Mouse (Mus musculus) kidney, embryonic 14.5 days (tissue): ENCODE measurements around the gene Preb. TPM values are rescaled to one million over a fixed set of nuclear protein-coding genes. Genes with fewer than 3 reads are reported as not detected.
A peak's percentile ranks its signal among the peaks of the same experiment; 100 is the strongest.

Source experiments
- ATAC-seq: fragments of 200-750 bp; cut with Nextera tagmentation; 2 replicates; pipeline ENCODE4 v1.8.0; 2017; ENCODE audit warnings: moderate number of reproducible peaks, mild to moderate bottlenecking, moderate TSS enrichment, moderate library complexity; ENCODE audit not compliant: low FRiP score, low TSS enrichment
- H3K27ac ChIP-seq: fragments of 300-500 bp; sonication (generic); 2 replicates; pipeline ENCODE4 v1.5.1; 2014; ENCODE audit warnings: low read depth, mild to moderate bottlenecking, low read length, moderate library complexity, mixed read lengths
- H3K27me3 ChIP-seq: fragments of 300-500 bp; sonication (generic); 2 replicates; pipeline ENCODE4 v1.6.1; 2014; ENCODE audit warnings: mild to moderate bottlenecking, low read length; ENCODE audit not compliant: control insufficient read depth, insufficient read depth
- H3K36me3 ChIP-seq: fragments of 300-500 bp; sonication (generic); 2 replicates; pipeline ENCODE4 v1.6.1; 2014; ENCODE audit warnings: low read length, mixed read lengths; ENCODE audit not compliant: control insufficient read depth, insufficient read depth
- H3K4me1 ChIP-seq: fragments of 300-500 bp; sonication (generic); 2 replicates; pipeline ENCODE4 v1.6.1; 2014; ENCODE audit warnings: low read length, mixed read lengths; ENCODE audit not compliant: control insufficient read depth, insufficient read depth
- H3K4me2 ChIP-seq: fragments of 300-500 bp; sonication (generic); replicated peaks from 2 replicates; pipeline ENCODE4 v1.6.1; 2014; ENCODE audit warnings: low read depth, mild to moderate bottlenecking, low read length
- H3K4me3 ChIP-seq: fragments of 300-500 bp; sonication (generic); 2 replicates; pipeline ENCODE4 v1.5.1; 2014; ENCODE audit warnings: mild to moderate bottlenecking, low read length
- H3K9ac ChIP-seq: fragments of 300-500 bp; sonication (generic); 2 replicates; pipeline ENCODE4 v1.6.1; 2014; ENCODE audit warnings: low read depth, mild to moderate bottlenecking, low read length, moderate library complexity
- H3K9me3 ChIP-seq: fragments of 300-500 bp; sonication (generic); 2 replicates; pipeline ENCODE4 v1.6.1; 2016; ENCODE audit warnings: low read length; ENCODE audit not compliant: control insufficient read depth
- WGBS: fragments of 180-500 bp; shearing (Covaris S2); extraction: QIAGEN DNeasy Blood & Tissue Kit; methylation state at CpG from one replicate; pipeline ENCODE4 v1.1.7; 2014; 5-methylcytosine and 5-hydroxymethylcytosine counted together
- polyA plus RNA-seq: library from polyadenylated mRNA; unstranded; fragments of >200 nt; fragmentation: Nextera tagmentation; extraction: Ambion mirVana; gene quantifications from 2 replicates; pipeline ENCODE4 v1.2.1, GENCODE M21; 2014

The Preb gene
- polyA plus RNA-seq, 1 experiment from 2014 or later, result 97.6 TPM

GRCm38 (mm10) chr5:30915456-30915855, 44.7 kb downstream of the Preb start:
- peaks cover 39% of the 10 kb centered on the region for H3K36me3 ChIP-seq
- H3K4me2 ChIP-seq, result peak overlapping the region; percentile 61
- peak; percentile 4; the same call in 1 of the 2 replicates for ATAC-seq
- 44% methylated on average over 9 of the region's 9 CpGs for WGBS
- H3K9ac ChIP-seq, result peak overlapping the region; percentile 74
- no peaks in the 10 kb centered on the region for H3K27me3 ChIP-seq
- peaks cover 47% of the 10 kb centered on the region for H3K4me1 ChIP-seq
- H3K27ac ChIP-seq, result peak overlapping the region; percentile 96; the same call in 1 of the 2 replicates
- H3K9me3 ChIP-seq, result no peaks in the 10 kb centered on the region
- H3K4me3 ChIP-seq, result peak overlapping the region; percentile 60

- ATAC-seq, result no peak
- Histone ChIP-seq H3K27me3 (no peaks in the 10 kb centered on the region), H3K27ac (peak overlapping the region; percentile 96; the same call in 1 of the 2 replicates), H3K9me3 (no peaks in the 10 kb centered on the region), H3K9ac (peak overlapping the region; percentile 74), H3K4me1 (peaks cover 50% of the 10 kb centered on the region), H3K36me3 (peaks cover 33% of the 10 kb centered on the region), H3K4me2 (peak overlapping the region; percentile 61), H3K4me3 (peak overlapping the region; percentile 60)
- 59% methylated on average over 6 of the region's 6 CpGs for WGBS
Observed at GRCm38 (mm10) chr5:30914849-30915248, 45.3 kb downstream of the Preb start.

GRCm38 (mm10) chr5:30914101-30914635, 46.0 kb downstream of the Preb start:
- H3K9me3 ChIP-seq, result no peaks in the 10 kb centered on the region
- no peaks in the 10 kb centered on the region for H3K27me3 ChIP-seq
- H3K4me1 ChIP-seq, result peaks cover 54% of the 10 kb centered on the region
- peaks cover 26% of the 10 kb centered on the region for H3K36me3 ChIP-seq
- WGBS, result 42% methylated on average over 7 of the region's 7 CpGs
- H3K27ac ChIP-seq, result peak overlapping the region; percentile 96
- peak overlapping the region; percentile 61 for H3K4me2 ChIP-seq
- peak overlapping the region; percentile 60 for H3K4me3 ChIP-seq
- H3K9ac ChIP-seq, result peak overlapping the region; percentile 74
- ATAC-seq, result no peak

GRCm38 (mm10) chr5:30913060-30913841, 46.9 kb downstream of the Preb start, which contains the start of gene Emilin1:
TSS of gene Emilin1 (plus strand) at chr5:30913402.
- H3K27ac ChIP-seq, result peak within 1 kb of the TSS; percentile 96
- no peaks in the 10 kb centered on the region for H3K9me3 ChIP-seq
- H3K4me1 ChIP-seq, result peaks cover 63% of the 10 kb centered on the region
- WGBS, result 11% methylated on average over 11 of the region's 13 CpGs
- H3K36me3 ChIP-seq, result peaks cover 18% of the 10 kb centered on the region
- no peaks in the 10 kb centered on the region for H3K27me3 ChIP-seq
- ATAC-seq, result peak; percentile 75
- H3K4me3 ChIP-seq, result peak within 1 kb of the TSS; percentile 60
- H3K9ac ChIP-seq, result peak within 1 kb of the TSS; percentile 74
- peak within 1 kb of the TSS; percentile 61 for H3K4me2 ChIP-seq

GRCm38 (mm10) chr5:30912156-30912555, 48.0 kb downstream of the Preb start:
- peaks cover 63% of the 10 kb centered on the region for H3K4me1 ChIP-seq
- H3K27me3 ChIP-seq, result no peaks in the 10 kb centered on the region
- H3K9me3 ChIP-seq, result no peaks in the 10 kb centered on the region
- peaks cover 7% of the 10 kb centered on the region for H3K36me3 ChIP-seq
- 71% methylated on average over 5 of the region's 5 CpGs for WGBS
- no peak overlapping the region for H3K4me2 ChIP-seq
- no peak for ATAC-seq
- H3K4me3 ChIP-seq, result no peak overlapping the region
- peak overlapping the region; percentile 13; the same call in 1 of the 2 replicates for H3K9ac ChIP-seq
- H3K27ac ChIP-seq, result peak overlapping the region; percentile 96

- no peak overlapping the region for H3K9ac ChIP-seq
- peaks cover 8% of the 10 kb centered on the region for H3K36me3 ChIP-seq
- H3K27ac ChIP-seq, result peak overlapping the region; percentile 98
- no peak overlapping the region for H3K4me3 ChIP-seq
- H3K4me1 ChIP-seq, result peaks cover 71% of the 10 kb centered on the region
- H3K9me3 ChIP-seq, result no peaks in the 10 kb centered on the region
- ATAC-seq, result no peak
- no peak overlapping the region for H3K4me2 ChIP-seq
- no peaks in the 10 kb centered on the region for H3K27me3 ChIP-seq
Observed at GRCm38 (mm10) chr5:30910481-30910880, 49.7 kb downstream of the Preb start.

- Histone ChIP-seq H3K9me3 (no peaks in the 10 kb centered on the region), H3K4me1 (peaks cover 69% of the 10 kb centered on the region), H3K4me2 (no peak overlapping the region), H3K27me3 (no peaks in the 10 kb centered on the region), H3K9ac (no peak overlapping the region), H3K4me3 (no peak overlapping the region), H3K27ac (peak overlapping the region; percentile 98), H3K36me3 (peaks cover 14% of the 10 kb centered on the region)
- ATAC-seq, result no peak
- 78% methylated on average over 7 of the region's 7 CpGs for WGBS
Observed at GRCm38 (mm10) chr5:30909863-30910262, 50.3 kb downstream of the Preb start.

GRCm38 (mm10) chr5:30909300-30909659, 50.9 kb downstream of the Preb start:
- Histone ChIP-seq H3K27me3 (no peaks in the 10 kb centered on the region), H3K4me3 (no peak overlapping the region), H3K9ac (peak overlapping the region; percentile 86; the same call in 1 of the 2 replicates), H3K9me3 (no peaks in the 10 kb centered on the region), H3K4me2 (peak overlapping the region; percentile 94; the same call in 1 of the 2 replicates), H3K27ac (peak overlapping the region; percentile 98), H3K36me3 (peaks cover 20% of the 10 kb centered on the region), H3K4me1 (peaks cover 68% of the 10 kb centered on the region)
- no peak for ATAC-seq
- 18% methylated on average over 7 of the region's 7 CpGs for WGBS
